Mouse (Mus musculus) left cerebral cortex, adult 8-10 months (tissue): ENCODE measurements around the gene Magi2. TPM values are rescaled to one million over a fixed set of nuclear protein-coding genes. Genes with fewer than 3 reads are reported as not detected.

Source experiments
- DNase-seq, 2 experiments: peaks; one replicate each; pipeline ENCODE4 v3.0.0; 2022; ENCODE audit warnings: low spot score in 2 of 2
- total RNA-seq, 4 experiments: library from RNA; stranded (reverse); gene quantifications; 2 replicates each; pipeline ENCODE4 v1.2.4; 2022

The Magi2 gene
- total RNA-seq, 4 experiments from 2014 or later = 119 to 134 (median 127) TPM

DNA sequence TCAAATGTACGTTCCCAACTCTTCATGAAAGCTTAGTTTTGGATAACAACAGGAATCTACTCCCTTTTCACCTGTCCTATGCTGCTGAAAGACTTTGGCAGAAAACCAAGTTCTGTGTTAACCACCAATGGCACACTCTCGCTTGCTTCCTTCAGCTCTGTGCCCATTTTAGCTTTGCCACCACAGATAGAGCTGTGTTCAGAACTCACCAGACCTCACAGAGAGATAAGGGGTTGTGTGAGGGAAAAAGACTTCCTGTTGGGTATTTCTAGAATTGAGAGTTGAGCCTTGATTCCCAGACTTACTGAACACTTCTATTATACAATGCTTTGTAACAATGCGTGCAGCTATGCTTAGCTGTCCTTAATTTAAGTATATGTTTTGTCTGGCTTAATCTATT is 705.3 kb downstream of the Magi2 start:
- DNase-seq = no peak

DNA sequence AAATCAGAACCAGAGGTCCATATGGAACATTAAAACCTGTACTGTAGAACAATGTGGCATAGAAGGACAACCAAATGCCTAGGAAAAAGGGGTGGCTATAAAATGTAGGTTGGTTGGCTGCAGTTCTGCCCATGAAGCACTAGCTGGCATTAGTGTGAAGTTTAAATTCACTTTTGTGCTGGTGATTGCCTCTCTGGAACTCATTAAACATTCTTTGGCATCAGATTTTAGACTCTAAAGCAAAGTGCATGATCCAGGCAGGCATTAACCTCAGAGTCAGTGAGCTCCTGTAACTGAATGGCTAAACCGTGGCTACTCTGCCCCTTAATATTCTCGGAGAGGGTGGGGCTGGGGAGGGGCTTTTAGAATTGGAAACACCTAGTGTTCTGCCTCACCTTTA is 706.4 kb downstream of the Magi2 start:
- no peak for DNase-seq

DNA sequence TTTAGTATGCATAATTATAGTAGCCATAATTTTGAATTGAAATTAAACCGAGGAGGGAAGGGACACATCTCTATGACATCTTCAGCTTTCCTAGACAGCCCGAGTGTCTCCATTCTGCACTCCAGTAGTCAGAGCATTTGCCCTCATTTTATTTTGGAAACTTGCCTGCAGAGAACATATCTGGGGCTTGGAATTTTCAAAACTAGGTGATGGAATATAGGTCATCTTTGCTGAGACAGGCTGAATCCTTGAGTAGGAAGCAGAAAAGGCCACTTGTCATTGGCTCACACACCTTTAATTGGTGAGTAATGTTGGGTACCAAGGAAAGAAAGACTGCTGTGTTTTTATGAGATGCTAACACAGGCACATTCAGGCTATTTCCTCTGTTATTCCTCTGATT is 724.3 kb downstream of the Magi2 start:
- DNase-seq = no peak

DNA sequence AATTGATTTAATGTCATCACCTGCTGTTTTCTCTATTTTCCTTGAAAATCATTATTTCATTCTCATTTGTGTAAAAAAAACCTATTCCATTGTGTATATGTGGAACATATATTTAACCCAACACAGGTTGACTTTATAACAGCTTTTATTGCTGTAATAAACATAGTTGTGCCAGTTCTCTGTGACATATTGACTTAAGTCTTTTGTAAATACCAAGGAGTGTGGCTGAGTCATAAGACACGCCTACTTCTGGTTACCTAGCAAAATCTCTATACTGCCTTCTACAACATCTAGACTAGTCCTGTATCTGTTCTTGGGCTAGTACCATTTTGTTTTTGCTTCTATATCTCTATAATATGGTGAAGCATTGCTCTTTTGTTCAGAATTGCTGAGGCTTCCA is 737.3 kb downstream of the Magi2 start:
- no peak for DNase-seq

DNA sequence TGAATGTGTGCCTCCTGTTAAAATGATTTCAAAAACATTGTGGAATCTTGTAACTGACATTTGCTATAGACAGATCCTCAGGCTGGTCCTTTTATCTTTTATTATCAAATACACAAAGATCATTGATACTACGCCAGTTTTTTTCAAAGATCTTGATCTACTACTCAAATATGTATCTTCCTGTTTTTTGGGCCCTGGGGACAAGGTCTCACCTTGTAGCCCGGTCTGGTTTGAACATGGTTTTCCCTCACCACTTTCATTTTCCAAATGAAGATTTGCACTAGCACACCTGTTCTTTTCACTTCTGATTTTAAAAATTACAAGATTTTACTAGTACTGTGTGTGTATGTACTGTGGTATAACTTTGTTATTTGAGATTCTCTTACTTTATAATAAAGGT is 745.9 kb downstream of the Magi2 start:
- no peak for DNase-seq

DNA sequence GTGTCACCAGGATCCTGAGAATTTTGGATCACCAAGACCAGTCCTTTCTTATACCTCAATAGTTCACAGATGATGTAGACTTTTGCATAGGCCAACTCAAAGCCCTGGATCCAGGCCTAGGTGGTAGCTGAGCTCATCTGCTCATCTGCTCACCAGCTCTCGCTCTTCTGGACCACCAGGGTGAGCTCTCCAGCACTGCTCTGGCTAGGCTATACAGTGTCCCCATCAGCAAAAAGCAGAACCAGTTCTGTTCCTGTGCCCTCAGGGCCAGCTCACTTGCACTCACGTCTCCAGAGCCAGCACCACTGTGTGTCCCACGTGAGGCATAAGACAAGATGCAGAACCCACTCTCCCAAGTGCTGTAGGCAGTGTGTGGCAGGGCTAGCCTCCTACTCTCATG is 747.0 kb downstream of the Magi2 start:
- DNase-seq = no peak

DNA sequence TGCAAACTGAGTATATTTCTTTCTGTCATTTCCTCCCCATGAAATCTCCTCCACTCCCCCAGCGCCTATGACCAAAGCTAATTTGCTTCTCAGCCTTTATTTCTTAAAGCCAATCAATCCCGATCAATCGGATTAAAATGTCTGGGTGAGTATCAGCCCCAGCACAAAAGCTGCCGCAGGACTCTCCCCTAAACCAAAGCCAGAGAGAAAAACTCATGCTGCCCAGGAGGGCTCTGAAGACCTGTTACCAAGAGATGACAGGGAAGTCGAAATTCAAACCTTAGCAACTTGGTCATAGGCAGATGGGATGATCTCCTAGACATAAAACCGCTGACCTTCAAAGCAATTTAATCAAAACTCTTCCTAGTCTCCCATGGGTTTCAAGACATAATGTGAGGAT is 754.7 kb downstream of the Magi2 start:
- no peak for DNase-seq

DNA sequence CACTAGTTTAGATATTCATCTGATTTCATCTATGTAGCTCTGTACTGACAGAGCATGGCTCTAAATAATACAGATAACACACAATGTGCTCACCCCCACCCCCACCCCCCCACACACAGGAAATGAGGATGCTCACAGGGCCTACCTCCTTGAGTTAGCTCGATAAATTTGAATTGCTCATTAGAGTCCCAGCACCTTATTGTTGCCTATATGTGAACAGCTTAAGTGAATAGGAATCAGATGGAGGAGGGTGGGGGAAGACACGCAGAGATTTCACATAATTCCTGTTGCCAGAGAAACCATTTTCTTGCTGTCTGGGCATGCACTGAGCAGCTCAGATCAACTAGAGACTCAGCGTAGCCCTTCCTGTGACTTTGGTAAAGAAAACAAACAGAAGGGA is 755.2 kb downstream of the Magi2 start:
- DNase-seq = peak in 1 of 2 experiments; percentile 27

DNA sequence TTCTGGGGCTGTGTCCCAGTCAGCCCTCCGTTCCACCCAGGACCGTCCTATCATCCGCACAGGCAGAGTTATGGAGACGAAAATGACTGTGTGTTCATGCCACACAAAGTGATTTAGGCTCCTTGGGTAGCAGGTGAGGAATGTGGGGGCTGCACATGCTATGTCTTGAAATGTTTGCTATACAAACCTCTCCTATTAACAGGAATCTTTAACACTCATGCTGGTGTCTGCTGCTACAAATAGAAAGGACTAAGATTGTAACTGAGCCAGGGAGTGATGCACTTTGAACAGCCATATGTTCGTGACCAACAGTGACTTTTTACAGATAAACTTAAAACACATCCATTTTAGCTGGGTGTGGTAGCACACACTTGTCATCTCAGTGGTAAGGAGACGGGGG is 772.6 kb downstream of the Magi2 start:
- no peak for DNase-seq

DNA sequence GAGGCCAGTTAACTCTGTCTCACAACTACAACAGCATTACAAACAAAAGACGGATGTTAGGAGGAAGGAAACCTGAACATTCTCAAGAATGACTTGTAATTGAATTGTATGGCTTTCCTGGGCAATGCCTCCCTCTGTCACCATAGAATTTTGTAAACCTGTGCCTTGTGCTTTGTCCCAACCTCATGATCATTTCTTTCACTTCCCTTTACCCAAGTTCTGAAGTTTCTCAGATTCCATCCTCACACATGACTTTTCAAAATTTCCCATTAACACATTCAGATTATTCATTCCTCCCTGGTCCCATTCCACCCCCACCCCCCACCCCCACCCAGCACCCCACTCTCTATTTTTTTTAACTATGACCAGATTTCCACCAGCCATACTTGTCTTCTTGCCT is 773.1 kb downstream of the Magi2 start:
- DNase-seq = no peak

DNA sequence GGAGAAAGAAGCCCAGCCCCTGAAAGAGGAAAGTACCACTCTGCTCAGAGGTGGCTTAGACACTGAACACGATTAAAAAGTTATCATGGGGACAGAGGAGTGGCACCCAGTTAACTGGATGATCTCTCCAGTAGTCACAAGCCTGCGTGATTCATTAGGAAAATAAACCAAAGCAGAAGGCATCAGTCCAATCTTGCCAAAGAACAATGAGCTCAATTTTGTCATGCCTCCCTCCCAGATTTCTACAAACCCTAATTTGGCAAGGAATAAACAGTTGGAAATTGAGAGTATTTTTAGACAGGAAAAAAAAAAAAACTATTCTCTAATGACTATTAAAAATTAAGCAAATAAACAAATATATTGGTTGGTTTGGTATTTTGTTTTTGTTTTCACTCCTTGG is 779.8 kb downstream of the Magi2 start:
- no peak for DNase-seq

DNA sequence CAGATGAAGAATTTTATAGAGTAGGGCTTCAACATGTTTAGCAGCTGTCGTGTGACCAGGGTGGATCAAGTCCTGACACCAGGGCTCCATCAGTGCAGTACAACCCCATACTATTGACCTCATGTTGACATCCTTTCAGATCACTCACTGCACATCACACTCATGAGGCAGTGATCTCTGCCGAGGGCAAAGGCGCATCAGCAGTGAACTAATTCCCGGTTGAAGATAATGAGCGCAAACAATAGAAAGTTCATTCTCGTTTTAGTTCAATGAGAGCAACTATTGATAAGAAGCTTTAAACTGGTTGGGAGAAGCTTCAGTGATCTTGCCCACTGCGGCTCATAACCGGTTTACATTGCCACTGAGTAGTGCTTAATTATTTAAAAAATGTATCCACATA is 780.4 kb downstream of the Magi2 start:
- no peak for DNase-seq

DNA sequence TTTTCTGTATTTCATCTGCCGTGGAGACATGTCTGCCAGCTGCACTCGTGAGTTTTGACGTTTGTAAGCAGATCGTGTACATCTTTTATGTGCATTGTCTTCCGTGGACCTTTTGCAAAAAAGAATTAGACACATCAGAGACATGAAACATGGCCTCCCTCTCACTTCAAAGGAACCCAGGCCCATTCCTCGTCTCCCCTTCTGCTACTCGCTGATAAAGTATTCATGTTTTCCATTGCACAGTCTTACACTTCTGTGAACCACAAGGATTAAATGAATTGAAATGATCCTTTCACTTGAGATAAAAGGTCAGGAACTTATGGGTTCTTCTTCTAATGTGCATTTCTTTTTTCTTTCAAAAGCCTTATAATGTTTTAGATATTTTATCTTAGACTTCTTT is 783.4 kb downstream of the Magi2 start:
- DNase-seq = no peak

DNA sequence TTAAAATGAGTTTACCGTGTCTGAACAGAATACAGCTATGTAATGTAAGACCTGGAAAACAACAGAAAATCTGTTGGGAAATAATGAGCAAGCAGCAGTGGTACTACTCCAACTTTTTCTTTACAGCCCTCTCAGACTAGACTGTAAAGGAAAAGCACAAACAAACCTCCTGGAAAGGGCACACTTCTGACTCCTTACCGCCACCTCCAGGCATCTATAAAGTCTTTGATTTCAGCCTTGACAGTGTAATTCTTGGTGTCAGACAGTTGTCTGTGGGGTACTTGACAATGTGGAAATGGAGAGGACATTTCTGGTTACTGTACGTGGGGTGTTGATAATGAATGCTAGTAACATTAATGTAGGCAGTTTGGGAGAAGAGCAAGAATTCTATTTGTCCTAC is 791.2 kb downstream of the Magi2 start:
- no peak for DNase-seq

DNA sequence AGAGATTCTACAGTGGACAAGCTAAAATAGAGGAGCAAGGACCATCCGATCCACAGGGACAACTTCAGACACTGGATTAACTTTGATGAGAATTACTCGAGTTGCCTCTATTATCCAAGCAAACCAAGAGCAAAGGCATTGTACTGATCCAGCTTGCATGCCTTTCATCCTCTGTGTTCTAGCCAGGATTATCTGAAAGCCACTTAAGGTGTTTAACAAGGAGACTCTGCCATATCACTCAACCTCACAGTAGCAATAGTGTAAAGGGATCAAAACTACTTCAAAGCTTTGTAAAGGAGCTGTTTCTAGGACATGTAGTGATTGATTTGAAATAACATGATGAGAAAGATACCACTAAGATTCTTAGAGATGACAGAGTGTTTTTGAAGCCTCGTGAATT is 819.8 kb downstream of the Magi2 start:
- no peak for DNase-seq

DNA sequence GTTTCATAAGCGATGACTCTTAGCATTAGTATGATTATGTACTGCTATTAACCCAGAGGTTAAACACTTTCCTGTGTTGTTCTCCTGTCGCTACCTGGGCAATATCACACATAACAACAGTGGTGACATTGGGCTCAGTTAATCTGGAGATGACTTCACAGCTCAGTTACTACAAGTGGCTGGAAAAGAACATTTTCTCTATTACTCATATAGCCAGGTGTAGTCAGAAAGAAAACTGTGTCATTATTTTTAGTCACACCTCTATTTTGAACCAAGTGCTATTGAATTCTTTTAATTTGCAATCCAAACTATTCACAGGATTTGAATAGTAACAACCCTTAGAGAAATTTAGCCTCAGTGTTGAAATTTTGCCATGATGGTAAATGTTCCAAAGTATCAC is 821.5 kb downstream of the Magi2 start:
- DNase-seq = no peak

DNA sequence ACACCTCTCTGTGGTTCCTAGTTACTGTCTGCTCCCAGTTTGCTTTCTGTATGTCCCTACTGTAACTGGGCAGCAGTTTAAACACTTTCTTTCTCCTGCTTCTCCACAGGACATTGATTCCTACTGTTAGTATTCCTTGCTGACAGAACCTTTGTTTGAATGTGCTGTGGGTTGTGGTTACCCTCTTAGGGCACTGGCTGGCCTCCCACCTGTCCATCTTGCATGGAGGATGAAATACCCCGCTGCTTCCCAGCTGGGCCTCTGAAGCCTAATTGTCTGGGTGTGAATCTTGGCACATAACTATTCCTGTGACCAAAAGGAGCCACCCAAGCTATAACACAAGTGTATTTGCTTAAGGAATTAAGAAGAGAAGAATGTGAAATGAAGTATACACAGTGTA is 823.4 kb downstream of the Magi2 start:
- DNase-seq = no peak

DNA sequence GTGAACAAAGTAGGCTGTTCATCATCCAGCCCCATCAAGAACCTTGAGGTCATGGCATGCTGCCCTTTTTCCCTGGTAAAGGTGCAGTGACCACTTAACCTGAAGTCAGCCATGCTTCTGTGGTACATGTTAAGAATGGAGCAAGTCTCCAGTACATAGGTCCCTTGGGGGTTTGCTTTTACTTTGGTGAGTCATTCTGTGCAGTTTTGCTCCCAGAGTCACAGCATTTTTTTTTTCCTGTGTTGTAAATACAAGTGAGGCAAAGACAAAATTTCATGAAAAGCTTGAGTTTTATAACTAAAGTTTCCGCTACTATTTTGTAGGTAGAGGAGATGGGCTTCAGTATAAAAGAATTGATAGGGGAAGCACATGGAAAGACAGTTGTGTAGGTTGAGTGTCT is 828.2 kb downstream of the Magi2 start:
- no peak for DNase-seq

DNA sequence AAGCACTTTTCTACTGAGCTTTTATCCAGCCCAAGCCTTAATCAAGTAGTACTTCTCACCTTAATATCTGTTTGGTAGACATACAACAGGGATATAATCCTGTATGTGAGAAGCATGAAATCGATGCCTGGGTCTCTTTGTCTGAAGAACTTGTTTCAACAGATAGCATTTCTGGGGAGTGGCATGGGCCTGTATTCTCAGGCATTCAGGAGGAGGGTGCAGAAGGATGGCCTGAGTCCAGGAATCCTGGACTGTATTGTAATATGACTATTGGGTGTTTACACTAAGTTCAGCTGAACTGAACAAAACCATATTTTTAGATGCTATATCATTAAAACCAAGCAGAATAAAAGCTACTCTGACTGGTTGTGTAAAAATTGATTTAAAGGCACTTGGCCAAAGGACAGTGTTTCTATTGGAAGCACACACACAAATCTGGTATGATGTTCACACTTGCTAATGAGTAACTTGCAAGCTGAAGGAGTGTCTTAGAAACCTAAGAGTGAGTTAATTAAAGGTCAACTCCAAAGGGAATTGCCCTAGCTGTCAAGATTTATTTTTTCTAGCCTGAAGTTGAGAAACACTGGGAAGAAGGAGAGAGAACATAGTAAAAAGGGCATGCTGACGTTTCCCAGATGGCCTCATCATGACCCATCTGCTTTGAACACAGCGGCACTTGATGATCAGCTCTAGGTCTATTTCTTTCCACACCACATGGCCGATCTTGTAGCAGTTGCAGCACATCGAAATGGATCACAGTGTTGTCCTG is 829.4 kb downstream of the Magi2 start:
- DNase-seq = no peak

DNA sequence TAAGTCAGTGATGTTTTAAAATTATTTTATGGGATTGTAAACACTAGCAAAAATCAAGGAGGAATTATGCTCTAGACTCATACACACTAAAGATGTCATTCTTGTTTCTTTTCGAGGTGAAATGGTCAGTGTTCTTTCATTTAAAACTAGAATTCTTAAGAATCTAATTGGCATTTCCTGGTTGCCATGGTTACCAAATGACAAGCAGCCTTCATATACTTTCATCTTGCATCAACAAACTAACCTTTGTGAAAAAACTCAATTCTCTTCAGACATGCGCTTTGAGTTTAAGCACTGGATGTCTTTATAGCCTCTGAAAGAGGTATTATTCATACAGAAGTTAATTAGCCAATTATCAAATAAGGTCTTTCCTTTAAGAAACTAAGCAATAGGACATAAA is 830.0 kb downstream of the Magi2 start:
- DNase-seq = no peak

DNA sequence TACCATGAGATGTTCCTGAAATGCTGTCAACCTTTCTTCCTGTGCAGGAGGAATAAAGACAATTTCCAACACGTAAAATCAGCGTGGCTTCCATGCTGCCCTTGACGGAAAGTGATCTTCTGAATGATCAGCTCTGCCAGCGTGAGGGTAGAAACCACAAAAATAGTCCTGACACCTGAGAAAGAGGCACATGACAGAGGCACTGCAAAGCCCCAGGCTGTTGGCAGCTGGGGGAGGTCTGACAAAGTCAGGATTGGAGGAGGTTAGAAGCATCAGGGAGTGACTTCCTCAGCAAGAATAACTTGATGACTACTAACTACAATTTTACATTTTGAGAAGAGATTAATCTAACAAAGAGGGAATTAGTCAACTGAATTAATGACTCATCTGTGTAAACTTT is 835.2 kb downstream of the Magi2 start:
- no peak for DNase-seq

DNA sequence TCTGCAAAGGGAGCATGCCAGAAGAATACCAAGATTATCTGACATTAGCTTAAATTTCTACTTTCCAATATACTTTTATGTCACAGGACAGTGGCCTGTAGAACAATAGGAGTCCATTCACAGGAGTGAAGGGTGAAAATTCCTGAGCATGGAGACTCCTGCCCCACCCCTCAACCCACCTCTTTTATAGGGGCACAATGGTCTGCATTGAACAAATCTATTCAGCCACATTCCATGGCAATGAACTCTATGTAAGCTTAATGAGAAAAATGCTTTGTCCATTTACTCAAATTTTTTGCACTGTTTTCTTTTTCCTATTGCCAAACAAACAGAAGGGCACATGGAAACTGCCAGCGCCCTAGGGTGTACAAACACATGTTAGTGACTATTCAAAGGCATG is 838.2 kb downstream of the Magi2 start:
- no peak for DNase-seq

DNA sequence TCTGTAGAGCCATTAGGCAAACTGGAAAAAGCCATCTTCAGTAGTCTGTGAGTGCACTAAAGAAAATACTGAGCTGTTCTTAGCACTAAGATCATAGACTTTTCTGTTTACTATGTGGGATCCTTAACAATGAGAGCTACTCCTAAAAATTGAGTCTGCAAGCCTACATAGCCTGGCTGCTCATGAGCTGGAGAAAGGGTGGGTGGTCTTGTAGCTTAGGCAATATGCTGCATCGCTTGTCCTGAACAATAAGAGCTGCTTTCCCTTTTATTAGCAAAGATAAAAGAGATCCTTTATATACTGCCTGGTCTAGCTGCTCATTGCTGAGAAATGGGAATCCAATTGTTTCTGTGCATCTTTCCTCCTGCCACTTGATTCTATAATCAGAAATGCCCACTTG is 841.7 kb downstream of the Magi2 start:
- DNase-seq = no peak

DNA sequence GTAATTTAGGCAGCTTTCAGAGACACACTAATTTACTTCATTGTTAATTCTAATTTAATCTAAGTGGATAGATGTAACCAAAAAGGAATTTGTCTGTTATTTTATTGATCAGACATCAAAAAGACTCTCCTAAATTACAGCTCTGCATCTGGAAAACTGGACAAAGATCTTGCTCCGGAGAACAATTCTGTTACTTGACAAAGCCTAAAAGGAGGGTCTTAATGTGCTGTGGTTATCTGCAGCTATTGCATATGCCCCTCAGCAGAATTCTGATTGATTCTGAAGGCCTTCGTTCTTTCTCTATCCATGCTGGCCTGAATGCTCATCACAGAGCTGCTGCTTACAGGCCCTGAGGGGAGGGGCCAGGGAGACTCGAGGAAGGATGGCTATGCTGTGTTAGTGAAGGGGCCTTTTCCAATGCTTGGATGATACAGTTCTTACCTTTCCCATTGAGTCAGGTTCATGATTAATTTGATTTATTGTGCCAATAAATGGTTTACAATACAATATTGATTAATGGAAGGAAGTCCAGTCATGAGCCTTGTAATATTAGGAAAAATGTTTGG is 842.2 kb downstream of the Magi2 start:
- DNase-seq = no peak
